13 mouse cellular contexts compared by ENCODE assay signal in genomic region chr2:132093739-132094138, GRCm38 (mm10).
"Had no signal": no experiment of that assay in that cellular context is flagged by ENCODE, and none has a peak within 500 bp of the region (broad histone marks: within the 10 kb centered on the region; RNA-seq: fewer than 3 reads in every experiment).

No protein-coding gene starts in this region.

- H3K4me3 ChIP-seq: limb, embryonic 15.5 days; liver, embryonic 13.5 days; midbrain, embryonic 10.5 days; myocyte; neural tube, embryonic 15.5 days had no signal

- H3K9me3 ChIP-seq: limb, embryonic 15.5 days; liver, embryonic 13.5 days; midbrain, embryonic 10.5 days; neural tube, embryonic 15.5 days had no signal

- H3K4me2 ChIP-seq: limb, embryonic 15.5 days; liver, embryonic 13.5 days; neural tube, embryonic 15.5 days had no signal

- H3K27ac ChIP-seq: kidney, postnatal 0 days; limb, embryonic 15.5 days; midbrain, embryonic 10.5 days; neural tube, embryonic 15.5 days had no signal

- DNase-seq: kidney, adult 11 months; layer of hippocampus, postnatal 36 days; liver, embryonic 13.5 days; midbrain, embryonic 14.5 days; right cerebral cortex, adult 18-20 months; right cerebral cortex, postnatal 25 days; thymus, adult 18-20 months; thymus, postnatal 36 days had no signal

- H3K27me3 ChIP-seq: limb, embryonic 15.5 days; liver, embryonic 13.5 days; neural tube, embryonic 15.5 days had no signal

- H3K9ac ChIP-seq: limb, embryonic 15.5 days; liver, embryonic 13.5 days; neural tube, embryonic 15.5 days had no signal
